Mouse (Mus musculus) liver, embryonic 14.5 days (tissue): ENCODE data around the gene Rin2. TPM values are rescaled to one million over a fixed set of nuclear protein-coding genes. Genes with fewer than 3 reads are reported as not detected.

Experiments used
- ATAC-seq: fragments of 200-750 bp; cut with Nextera tagmentation; 2 replicates; pipeline ENCODE4 v1.8.0; 2017; ENCODE audit warnings: moderate number of reproducible peaks, mild to moderate bottlenecking, moderate library complexity; ENCODE audit not compliant: insufficient read depth
- DNase-seq, 3 experiments: peaks; one replicate each; pipeline ENCODE4 v3.0.0-alpha.2; 2012 to 2013; ENCODE audit warnings: low read depth in 3 of 3, low spot score in 3 of 3
- H3K27ac ChIP-seq: fragments of 300-500 bp; sonication (generic); 2 replicates; pipeline ENCODE4 v1.5.1; 2014; ENCODE audit warnings: moderate library complexity, mild to moderate bottlenecking, control low read depth, inconsistent platforms
- H3K27me3 ChIP-seq: fragments of 300-500 bp; sonication (generic); 2 replicates; pipeline ENCODE4 v1.6.1; 2014; ENCODE audit warnings: mild to moderate bottlenecking, low read length, moderate library complexity; ENCODE audit not compliant: control insufficient read depth, insufficient read depth
- H3K36me3 ChIP-seq: fragments of 300-500 bp; sonication (generic); replicated peaks from 2 replicates; pipeline ENCODE4 v1.6.1; 2014; ENCODE audit warnings: low read depth; ENCODE audit not compliant: control insufficient read depth, insufficient read depth
- H3K4me1 ChIP-seq, 2 experiments: fragments of 200-500 bp in 1 of 2; fragments of 300-500 bp in 1 of 2; sonication (generic) in 1 of 2; replicated peaks; 2 replicates each; pipeline ENCODE4 v1.6.1; 2012 to 2014; ENCODE audit warnings: antibody characterized with exemption in 1 of 2, inconsistent platforms in 1 of 2, low read length in 1 of 2; ENCODE audit not compliant: control insufficient read depth in 2 of 2, insufficient read depth in 2 of 2
- H3K4me2 ChIP-seq: fragments of 300-500 bp; sonication (generic); 2 replicates; pipeline ENCODE4 v1.6.1; 2014; ENCODE audit warnings: low read depth, mild to moderate bottlenecking, control low read depth, moderate library complexity
- H3K4me3 ChIP-seq, 2 experiments: fragments of 200-500 bp in 1 of 2; fragments of 300-500 bp in 1 of 2; sonication (generic) in 1 of 2; 2 replicates each; pipeline ENCODE4 v1.5.1; 2012 to 2014; ENCODE audit warnings: low read depth in 2 of 2, low read length in 2 of 2, mild to moderate bottlenecking in 2 of 2, control low read depth in 1 of 2, inconsistent platforms in 1 of 2, moderate library complexity in 1 of 2; ENCODE audit not compliant: insufficient read depth in 1 of 2
- H3K9ac ChIP-seq: fragments of 300-500 bp; sonication (generic); replicated peaks from 2 replicates; pipeline ENCODE4 v1.6.1; 2014; ENCODE audit warnings: mild to moderate bottlenecking, control low read depth, moderate library complexity
- H3K9me3 ChIP-seq: fragments of 300-500 bp; sonication (generic); 2 replicates; pipeline ENCODE4 v1.6.1; 2016; ENCODE audit warnings: low read length, mixed read lengths; ENCODE audit not compliant: control insufficient read depth
- CTCF ChIP-seq: IDR thresholded peaks from 2 replicates; pipeline ENCODE4 v1.5.1; 2016; ENCODE audit warnings: antibody characterized with exemption, low read depth, control low read depth
- EP300 ChIP-seq: IDR thresholded peaks from 2 replicates; pipeline ENCODE4 v1.6.1; 2016; ENCODE audit warnings: antibody characterized with exemption, low read depth
- WGBS: fragments of 180-500 bp; shearing (Covaris S2); extraction: QIAGEN DNeasy Blood & Tissue Kit; methylation state at CpG from one replicate; pipeline ENCODE4 v1.1.7; 2014; ENCODE audit not compliant: insufficient replicate concordance; 5-methylcytosine and 5-hydroxymethylcytosine counted together
- polyA plus RNA-seq, 2 experiments: library from polyadenylated mRNA; depleted of rRNA in 1 of 2; stranded (reverse) in 1 of 2; unstranded in 1 of 2; fragments of >200 nt; fragmentation: Nextera tagmentation in 1 of 2; extraction: Ambion mirVana in 1 of 2; gene quantifications; 2 replicates each; pipeline versions ENCODE4 v1.2.1 to v1.2.3; 2012 to 2014

Rin2 gene
- polyA plus RNA-seq, 2 experiments = 1.1 to 1.7 TPM

DNA sequence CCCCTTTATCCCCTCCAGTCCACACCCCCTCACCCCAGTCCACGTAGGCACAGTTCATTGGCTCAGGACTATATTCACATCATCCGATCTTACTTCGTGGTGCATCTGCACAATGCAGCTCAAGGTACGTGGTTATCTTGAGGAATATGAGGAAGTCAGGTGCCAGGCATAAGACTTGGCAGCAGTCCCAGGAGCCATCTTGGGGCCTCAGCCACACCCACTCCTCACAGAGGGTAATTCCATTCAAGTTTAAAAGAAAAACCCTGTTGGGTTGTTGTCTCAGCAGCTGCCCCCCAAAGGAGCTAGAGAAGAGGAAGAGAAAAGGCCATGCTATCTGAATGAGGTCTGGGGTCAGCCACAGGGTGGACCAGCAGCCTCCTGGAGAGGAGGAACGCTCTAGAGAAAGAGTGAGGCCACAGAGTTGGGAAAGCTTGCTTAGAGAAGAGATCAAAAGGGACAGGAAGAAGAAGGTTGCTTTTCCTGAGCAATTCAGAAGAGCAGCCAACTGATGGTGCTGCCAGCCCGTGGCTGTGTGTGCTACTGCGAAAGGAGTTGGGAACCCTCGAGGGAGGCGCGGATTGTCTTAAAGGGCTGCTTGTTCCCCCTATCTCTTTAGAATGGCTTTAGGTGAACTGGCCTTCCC lies 16.5 kb downstream of the Rin2 start:
- TF ChIP-seq EP300 (no peak), CTCF (no peak)
- H3K9me3 ChIP-seq = no peaks in the 10 kb centered on the region
- H3K27me3 ChIP-seq = no peaks in the 10 kb centered on the region
- DNase-seq (no peak), ATAC-seq (no peak)
- H3K27ac ChIP-seq = no peak overlapping the region
- H3K4me1 ChIP-seq = no peaks in the 10 kb centered on the region
- no peak overlapping the region for H3K4me3 ChIP-seq
- H3K4me2 ChIP-seq = no peak overlapping the region
- no peak overlapping the region for H3K9ac ChIP-seq
- 66% methylated on average over 10 of the region's 10 CpGs for WGBS
- no peaks in the 10 kb centered on the region for H3K36me3 ChIP-seq

DNA sequence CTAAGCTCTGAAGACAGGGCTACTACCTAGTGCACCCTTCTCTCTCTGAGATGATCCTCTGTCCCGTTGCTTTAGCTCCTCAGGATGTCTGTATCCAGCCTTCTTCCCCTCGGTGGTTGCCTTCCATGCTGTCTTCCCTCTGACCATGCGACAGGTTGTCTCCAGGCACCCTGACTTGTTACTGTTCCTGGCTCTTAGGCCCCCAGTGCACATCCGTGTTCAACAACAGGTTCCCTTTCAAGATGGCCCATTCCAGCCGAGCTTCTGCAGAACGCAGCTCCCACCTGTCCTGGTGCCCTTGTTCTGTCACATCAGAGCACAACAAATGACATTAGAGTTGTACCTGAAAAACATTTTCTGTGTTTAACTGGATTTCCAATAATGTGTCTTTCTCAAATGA lies 22.1 kb downstream of the Rin2 start:
- no peak for ATAC-seq
- Histone ChIP-seq H3K9me3 (no peaks in the 10 kb centered on the region), H3K27ac (no peak overlapping the region), H3K4me1 (no peaks in the 10 kb centered on the region), H3K36me3 (no peaks in the 10 kb centered on the region), H3K4me2 (no peak overlapping the region), H3K27me3 (no peaks in the 10 kb centered on the region), H3K9ac (no peak overlapping the region), H3K4me3 (no peak overlapping the region)
- no peak for TF ChIP-seq EP300
- no peak for TF ChIP-seq CTCF
- DNase-seq = no peak
- WGBS = 58% methylated on average over 6 of the region's 6 CpGs

DNA sequence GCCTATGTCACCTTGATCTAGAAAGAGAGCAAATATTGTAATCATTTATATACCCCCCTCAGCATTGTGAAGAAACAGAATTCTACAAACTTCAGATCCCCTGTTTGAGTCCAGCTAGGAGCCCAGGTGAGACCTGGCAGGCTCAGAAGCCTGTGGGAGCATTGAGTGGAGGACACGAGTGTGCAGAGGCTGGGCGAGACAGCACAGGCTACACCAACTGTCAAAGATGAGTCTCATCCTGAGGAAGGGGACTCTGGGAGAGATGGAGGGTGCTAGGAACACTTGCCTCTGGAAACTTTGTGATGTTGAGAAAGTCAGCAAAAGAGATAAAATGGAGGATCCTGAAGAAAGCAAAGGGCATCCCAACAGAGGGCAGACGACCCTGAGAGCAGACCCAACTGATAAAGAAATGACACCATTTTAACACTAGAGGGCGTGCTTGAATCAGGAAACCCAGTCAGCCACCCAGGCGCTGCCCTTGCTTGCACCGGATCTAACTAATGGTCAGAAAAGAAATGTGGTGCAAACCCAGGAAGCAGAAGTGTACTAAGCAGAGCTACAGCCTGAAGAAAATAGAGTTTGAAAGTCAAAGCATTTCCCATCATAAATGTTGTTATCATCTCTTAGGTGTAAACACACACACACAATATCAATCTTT lies 24.5 kb downstream of the Rin2 start:
- no peak for ATAC-seq
- Histone ChIP-seq H3K4me2 (no peak overlapping the region), H3K36me3 (no peaks in the 10 kb centered on the region), H3K27me3 (no peaks in the 10 kb centered on the region), H3K27ac (no peak overlapping the region), H3K9me3 (no peaks in the 10 kb centered on the region), H3K4me1 (no peaks in the 10 kb centered on the region), H3K4me3 (no peak overlapping the region), H3K9ac (no peak overlapping the region)
- DNase-seq = peak in 2 of 3 experiments; percentile 7 to 14
- TF ChIP-seq EP300 (no peak), CTCF (peak; percentile 65)
- WGBS = 19% methylated on average over 6 of the region's 6 CpGs

DNA sequence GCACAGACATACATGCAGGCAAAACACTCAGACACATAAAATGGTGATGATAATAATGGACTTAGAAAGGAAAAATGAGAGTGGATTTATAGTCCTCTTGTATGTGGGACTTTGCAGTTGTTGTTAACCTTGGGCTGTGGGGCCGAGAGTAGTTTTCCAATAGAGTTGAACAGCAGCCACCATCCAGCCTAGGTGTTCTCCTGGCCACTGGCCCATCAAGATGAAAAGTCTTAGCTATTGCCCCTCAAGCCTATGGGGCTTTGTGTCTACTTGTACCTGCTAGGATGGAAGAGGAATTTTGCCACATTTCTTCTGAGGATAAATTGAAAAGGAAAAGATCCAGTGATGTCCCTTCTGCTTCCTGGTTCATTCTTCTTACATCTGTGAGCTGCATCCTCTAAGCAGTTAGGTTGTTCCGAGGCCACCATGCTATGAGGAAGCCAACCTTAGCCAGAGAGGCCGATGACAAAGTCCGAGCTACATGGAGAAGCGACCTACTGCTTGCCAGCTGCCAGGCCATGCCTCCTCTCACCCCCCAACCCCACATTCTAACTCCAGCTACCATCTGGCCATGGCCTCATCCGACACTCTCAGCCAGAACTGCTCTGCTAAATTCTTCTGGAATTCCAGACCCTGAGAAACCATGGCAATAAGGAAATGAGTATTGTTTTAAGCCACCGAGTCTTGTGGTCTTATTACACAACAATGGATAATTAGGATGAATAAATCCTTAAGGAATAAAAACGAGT lies 25.4 kb downstream of the Rin2 start:
- no peaks in the 10 kb centered on the region; a peak in 1 of 4 replicates for H3K4me1 ChIP-seq
- H3K9ac ChIP-seq = no peak overlapping the region
- no peaks in the 10 kb centered on the region for H3K27me3 ChIP-seq
- no peak overlapping the region for H3K4me2 ChIP-seq
- 47% methylated on average over 8 of the region's 8 CpGs for WGBS
- no peaks in the 10 kb centered on the region for H3K9me3 ChIP-seq
- DNase-seq (no peak), ATAC-seq (no peak)
- TF ChIP-seq EP300 (no peak), CTCF (no peak)
- H3K27ac ChIP-seq = no peak overlapping the region
- H3K36me3 ChIP-seq = no peaks in the 10 kb centered on the region
- H3K4me3 ChIP-seq = no peak overlapping the region

DNA sequence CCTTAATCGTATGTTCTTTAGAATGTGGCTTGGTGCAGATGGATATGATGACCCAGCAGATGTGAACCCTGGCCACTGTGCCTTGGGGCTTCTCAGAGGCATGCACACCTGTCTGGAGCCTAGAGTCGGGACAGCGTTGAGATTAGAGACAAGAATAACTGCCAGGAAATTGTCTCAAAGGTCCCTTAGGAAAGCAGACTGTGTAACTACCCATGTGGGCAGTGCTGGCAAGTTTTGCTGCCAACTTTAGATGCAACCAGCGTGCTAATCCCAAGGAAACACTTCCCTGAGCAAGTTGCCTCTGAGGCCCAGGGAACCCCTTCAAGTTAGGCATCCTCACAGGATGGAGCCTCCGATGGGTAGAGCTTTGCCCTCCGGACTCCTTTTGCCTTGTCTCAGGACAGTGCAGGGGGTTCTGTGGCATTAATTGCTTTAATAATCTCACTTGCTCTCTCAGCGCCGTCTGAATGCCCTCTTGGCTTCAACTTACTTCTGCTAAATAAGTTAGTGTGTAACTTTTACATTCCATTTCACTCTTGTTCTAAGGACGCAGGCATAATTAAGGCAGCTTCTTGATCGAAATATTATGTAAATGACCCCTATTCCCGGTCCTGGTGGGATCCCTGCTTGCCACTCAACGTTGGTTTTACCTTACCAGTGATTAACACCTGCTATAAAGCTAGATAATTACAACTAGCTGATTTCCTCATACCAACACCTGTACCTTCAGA lies 26.8 kb downstream of the Rin2 start:
- no peak for DNase-seq
- no peak overlapping the region for H3K4me3 ChIP-seq
- no peaks in the 10 kb centered on the region for H3K9me3 ChIP-seq
- TF ChIP-seq CTCF (no peak), EP300 (no peak)
- no peak overlapping the region for H3K9ac ChIP-seq
- no peaks in the 10 kb centered on the region; a peak in 1 of 4 replicates for H3K4me1 ChIP-seq
- WGBS = 63% methylated on average over 12 of the region's 12 CpGs
- H3K36me3 ChIP-seq = no peaks in the 10 kb centered on the region
- no peak for ATAC-seq
- no peaks in the 10 kb centered on the region for H3K27me3 ChIP-seq
- H3K4me2 ChIP-seq = no peak overlapping the region
- no peak overlapping the region for H3K27ac ChIP-seq
